Mouse (Mus musculus): ENCODE results near the gene Mob1a.
"Not testable (repeated sequence)": the region's sequence is repeated elsewhere in the genome, so short reads cannot be mapped to it uniquely, and the experiment has no call there.

Mob1a gene

GRCm38 (mm10) chr6:83342957-83343356 is 17.1 kb downstream of the Mob1a start:
- DNase-seq, result no peak

- DNase-seq, result not testable (repeated sequence)
These were observed 19.5 kb downstream of the Mob1a start for GRCm38 (mm10) chr6:83345285-83345684.

GRCm38 (mm10) chr6:83347916-83348315 is 22.1 kb downstream of the Mob1a start:
- no peak for DNase-seq

- no peak for DNase-seq
These were observed 23.1 kb downstream of the Mob1a start, which contains the start of gene Bola3 for GRCm38 (mm10) chr6:83348873-83349272. Bola3 (plus strand) TSS chr6:83349147.

GRCm38 (mm10) chr6:83349274-83349958 is 23.6 kb downstream of the Mob1a start:
- DNase-seq, result peak; percentile 83 to 91

- DNase-seq, result no peak
These were observed 24.4 kb downstream of the Mob1a start for GRCm38 (mm10) chr6:83350172-83350571.

- DNase-seq, result no peak
These were observed 25.1 kb downstream of the Mob1a start for GRCm38 (mm10) chr6:83350851-83351405.

GRCm38 (mm10) chr6:83351490-83352160 is 25.8 kb downstream of the Mob1a start:
- DNase-seq, result no peak

- DNase-seq, result no peak
These were observed 27.0 kb downstream of the Mob1a start for GRCm38 (mm10) chr6:83352666-83353410.

GRCm38 (mm10) chr6:83354856-83355781 is 29.3 kb downstream of the Mob1a start:
- DNase-seq, result peak; percentile 28 to 42

- peak; percentile 61 to 76 for DNase-seq
These were observed 30.8 kb downstream of the Mob1a start for GRCm38 (mm10) chr6:83356569-83357138.

- no peak for DNase-seq
These were observed 31.6 kb downstream of the Mob1a start for GRCm38 (mm10) chr6:83357436-83357835.

GRCm38 (mm10) chr6:83361523-83362248 is 35.9 kb downstream of the Mob1a start:
- DNase-seq, result no peak

GRCm38 (mm10) chr6:83363075-83363474 is 37.3 kb downstream of the Mob1a start:
- DNase-seq, result no peak

GRCm38 (mm10) chr6:83370316-83370965 is 44.6 kb downstream of the Mob1a start:
- no peak for DNase-seq

GRCm38 (mm10) chr6:83371350-83371749 is 45.5 kb downstream of the Mob1a start:
- DNase-seq, result no peak

- no peak for DNase-seq
These were observed 48.0 kb downstream of the Mob1a start for GRCm38 (mm10) chr6:83373704-83374300.

- DNase-seq, result no peak
These were observed 56.0 kb downstream of the Mob1a start for GRCm38 (mm10) chr6:83381510-83382491.

- DNase-seq, result no peak
These were observed 59.8 kb downstream of the Mob1a start for GRCm38 (mm10) chr6:83385569-83386090.
